Mouse (Mus musculus): ENCODE measurements around the gene Igsf23.
A peak's percentile ranks its signal among the peaks of the same experiment; 100 is the strongest.
"Not testable (repeated sequence)": the region's sequence is repeated elsewhere in the genome, so short reads cannot be mapped to it uniquely, and the experiment has no call there.

Igsf23 gene

DNA sequence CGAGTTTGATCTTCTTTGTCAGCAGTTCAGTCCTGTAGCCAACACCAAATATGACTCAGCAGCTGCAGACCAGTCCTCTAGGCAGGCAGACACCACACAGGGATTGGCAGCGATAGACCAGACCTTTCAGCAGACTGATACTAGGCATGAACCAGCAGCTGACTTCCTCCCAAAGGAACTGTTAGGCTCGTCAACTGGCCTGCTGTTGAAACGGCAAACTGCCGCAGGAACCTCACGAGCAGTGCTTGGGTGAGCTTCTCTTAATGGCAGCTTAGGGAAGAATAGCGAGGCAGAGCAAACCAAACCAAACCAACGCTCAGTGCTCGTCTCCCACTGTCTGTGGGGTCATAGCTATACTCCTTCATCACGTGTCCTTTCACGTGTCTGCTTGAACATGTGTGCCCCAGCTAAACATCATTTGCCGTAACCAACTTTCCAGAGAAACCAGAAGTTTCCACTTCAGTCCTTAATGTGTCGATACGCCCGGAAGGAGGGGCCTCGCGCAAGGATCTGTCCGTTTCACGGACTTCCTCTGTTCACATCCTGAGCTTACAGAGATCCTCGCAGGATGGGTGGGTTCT lies 15.3 kb downstream of the Igsf23 start:
- no peak for DNase-seq

DNA sequence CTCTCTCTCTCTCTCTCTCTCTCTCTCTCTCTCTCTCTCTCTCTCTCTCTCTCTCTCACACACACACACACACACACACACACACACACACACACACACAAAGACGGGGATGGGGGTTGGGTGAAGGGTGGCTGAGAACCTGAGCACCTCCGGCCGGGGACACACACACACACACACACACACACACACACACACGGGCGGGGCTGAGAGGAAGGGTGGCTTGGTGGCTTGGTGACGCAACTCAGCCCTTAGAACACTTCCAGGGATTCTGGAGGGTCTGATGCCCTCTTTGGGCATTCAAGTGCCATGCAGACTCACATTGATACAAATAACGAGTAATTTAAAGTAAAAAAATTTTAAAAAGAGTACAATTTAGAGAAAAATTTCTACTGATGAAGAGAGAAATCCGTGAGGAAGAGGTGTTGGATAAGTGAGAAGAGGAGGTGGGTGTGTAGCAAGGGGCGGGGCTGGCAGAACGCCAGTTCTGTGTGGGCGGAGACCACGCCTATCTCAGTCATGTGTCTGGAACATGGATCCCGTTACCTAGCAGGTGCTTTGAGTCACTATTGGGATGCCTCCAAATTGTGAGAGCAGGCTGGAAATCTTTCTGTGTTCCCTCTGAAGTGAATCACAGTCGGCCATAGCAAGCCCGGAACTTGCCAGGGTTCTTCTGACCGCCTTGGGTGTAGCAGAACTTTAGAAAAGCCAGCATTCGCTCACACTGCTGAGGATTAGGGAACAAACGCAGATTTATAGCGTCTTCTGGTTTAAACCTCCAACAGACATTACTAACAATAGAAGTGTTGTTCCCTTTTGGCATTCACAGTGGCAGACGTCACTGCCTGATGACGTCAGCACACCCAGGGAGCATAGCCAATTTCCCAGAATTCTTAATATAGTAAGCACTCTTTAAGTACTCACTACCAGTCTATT lies 17.4 kb downstream of the Igsf23 start:
- DNase-seq = peak; percentile 61 to 64

DNA sequence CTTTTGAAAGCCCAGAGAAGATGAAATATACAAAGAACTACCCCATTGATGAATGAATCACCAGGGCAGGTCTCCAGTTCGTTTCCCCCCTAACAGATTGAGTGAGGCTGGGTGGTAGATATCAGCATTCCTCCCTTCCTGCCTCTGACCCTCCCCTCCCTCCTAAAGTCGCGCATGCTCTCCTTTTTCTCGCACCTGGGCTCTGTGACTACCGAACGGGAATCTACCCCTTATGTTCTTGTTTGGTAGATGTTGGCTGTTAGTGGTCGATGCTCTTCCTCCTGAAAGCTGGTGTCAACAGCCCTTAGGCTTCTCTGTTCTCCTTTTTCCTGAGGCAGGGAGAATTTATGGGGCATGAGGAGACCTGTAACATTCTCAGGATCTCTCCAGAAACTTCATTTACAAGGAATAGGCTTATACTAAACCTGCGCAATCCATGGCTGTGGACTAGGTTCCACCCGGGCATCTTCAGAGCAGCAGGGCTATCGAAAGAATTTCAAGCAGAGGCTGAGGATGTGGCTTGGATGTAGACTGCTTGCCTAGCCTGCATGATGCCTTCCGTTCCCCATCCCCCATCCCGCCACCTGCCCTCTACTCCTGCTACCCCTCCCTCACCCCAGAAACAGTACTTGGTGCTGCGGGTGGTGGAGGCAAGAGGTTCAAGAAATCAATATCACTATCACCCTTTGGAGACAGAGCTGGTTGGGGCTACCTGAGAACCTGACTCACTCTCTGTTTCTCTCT lies 18.3 kb downstream of the Igsf23 start:
- peak in 1 of 2 experiments; percentile 23 for DNase-seq

DNA sequence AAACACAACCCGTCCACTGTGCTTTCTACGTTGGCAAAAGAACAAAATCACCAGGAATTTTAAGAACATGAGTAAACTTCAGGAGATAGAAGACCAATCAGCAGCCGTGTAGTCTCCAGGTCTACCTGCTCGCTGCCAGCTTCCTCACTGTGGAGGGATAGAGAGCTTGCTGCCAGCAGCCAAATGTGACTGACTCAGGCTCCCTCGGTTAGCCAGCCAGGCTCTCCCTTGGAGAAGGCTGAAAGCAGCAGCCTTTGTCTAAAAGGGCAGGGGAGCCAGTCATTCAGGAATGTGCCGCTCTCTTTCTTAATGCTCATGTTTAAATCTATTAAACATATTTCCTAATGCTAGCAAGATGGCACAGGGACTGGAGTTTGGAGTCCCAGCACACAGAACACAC lies 20.1 kb downstream of the Igsf23 start:
- not testable (repeated sequence) for DNase-seq

DNA sequence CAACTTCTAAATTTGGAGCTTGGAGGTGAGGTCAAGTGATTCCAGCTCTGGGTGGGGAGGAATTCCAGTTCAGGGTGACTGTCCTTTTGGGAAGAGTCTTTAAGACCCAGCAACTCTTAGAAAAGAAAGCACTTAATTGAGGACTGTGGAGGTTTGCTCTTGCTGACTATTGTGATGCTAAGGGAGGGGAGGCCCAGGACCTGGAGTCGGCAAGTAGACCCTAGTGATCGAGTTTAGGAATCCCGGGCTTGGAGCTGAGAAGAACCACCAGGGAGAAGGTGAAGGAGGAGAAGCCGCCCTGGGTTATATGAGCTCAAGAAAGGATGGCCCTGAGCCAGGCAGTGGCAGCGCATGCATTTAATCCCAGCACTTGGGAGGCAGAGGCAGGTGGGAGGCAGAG lies 22.1 kb downstream of the Igsf23 start:
- DNase-seq = no peak

DNA sequence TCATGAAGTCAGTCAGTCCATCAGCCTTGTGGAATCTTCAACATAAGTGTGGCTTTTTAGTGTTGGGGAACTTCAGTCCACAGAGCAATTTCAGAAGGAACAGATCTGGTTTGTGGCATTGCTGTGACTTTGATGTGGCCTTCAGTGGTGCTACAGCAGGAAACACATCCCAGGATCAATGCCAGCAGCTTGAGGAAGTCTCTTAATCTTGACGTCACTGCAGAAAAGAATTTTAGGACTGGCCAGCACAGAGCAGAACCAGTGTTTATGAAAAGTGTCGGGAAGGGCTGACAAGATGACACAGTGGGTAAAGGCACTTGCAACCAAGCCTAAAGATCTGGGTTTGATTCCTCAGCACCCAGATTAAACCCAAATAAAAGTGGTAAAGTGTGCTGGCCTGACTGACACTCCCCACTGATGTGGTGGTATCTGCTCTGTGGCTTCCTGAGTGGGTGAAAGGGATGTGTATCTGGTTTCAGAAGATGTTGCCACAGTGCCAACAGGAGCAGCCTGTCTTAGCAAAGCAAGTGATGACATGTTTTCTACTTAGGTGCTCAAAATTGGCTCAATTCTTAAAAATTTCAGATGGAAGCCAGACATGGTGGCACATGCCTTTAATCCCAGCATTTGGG lies 23.6 kb downstream of the Igsf23 start:
- no peak for DNase-seq

DNA sequence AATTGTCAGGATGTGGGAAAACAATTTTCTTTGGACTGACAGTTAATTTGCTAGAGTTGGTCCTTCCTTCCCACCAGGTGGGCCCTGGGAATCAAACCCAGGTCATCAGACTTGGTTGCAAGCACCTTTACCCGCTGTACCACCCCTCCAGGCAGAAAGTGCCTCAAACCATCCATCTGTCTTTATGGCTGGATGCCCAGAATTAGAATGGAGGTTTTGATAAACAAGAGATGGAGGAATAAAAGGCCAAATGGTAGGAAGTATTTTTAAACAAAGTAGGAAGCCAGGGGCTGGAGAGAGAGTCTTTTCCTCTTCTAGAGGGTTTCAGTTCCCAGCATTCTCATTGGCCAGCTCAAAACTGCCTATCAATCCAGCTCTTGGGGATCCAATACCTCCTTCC lies 25.2 kb downstream of the Igsf23 start:
- peak in 1 of 2 experiments; percentile 11 for DNase-seq

DNA sequence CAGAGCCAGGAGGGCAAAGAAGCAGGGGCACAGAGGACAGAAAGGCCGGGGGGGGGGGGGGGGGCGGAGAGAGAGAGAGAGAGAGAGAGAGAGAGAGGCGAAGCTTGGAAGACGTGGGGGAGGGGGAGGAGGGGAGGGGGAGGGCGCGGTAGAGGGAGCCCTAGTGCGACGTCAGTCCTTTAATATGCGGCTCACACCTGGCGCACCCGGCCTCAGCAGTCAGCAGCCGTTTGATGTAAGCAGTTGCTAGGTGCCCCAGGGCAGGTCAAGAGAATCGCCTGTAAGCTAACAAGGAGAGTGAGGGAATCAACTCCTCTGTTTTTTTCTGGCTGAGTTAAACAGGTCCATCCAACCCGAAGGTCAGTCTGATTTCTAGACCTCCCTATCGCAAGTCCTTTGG lies 26.8 kb downstream of the Igsf23 start:
- DNase-seq = no peak

DNA sequence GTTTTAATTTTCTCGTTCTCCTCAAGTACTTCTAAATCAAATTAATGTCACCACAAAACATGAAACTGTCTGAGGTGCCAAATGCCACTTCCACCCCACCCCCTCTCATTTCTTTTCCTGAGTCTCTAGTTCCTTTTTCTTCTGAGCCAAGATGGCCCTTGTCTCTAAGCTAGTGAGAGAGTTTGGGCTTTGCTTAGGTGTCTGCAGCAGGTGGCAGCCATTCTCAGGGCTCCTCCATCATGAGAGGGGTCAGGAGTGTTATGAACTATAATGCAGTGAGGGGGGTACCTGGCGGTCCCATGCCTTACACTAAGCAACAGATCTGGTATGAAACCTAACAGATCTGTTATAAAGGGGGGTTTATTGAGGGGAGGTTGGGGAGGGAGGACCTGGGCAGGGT lies 27.2 kb downstream of the Igsf23 start:
- no peak for DNase-seq

DNA sequence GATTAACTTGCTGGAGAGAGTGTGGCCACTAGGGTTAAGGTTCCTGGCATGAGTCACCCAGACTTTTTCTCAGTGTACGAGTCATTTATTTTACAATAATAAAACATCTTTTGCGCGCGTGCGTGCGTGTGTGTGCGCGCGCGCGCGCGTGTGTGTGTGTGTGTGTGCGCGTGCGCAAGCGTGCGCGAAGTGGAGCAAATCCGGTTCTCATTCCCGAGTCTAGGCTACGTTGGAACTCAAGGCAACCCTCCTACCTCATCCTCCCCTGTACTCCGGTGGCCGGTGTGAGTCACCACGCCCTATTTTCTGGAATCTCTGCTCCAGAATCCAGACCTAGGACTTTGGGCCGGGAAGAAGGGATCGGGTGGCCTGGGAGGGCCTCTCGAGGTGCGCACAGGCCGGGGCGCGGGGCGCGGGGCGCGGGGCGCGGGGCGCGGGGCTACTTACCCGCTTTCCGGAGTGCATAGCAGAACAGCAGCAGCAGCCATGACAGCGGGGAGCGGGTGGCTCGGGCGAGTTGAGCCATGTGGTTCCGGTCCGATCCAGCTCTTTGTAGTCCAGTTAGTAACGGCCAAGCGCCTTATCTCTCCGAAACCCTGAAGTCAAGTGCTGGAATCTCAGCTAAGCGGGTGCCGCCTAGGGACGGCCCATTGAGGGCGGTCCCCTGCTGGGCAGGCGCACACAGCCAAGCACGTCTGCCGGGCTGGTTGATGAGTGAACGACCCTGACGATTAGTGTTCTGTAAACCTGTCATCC lies 29.9 kb downstream of the Igsf23 start, which contains the start of gene Pvr:
Gene Pvr, minus strand, starts transcription at position 655 of the 756 bp plus-strand sequence.
- DNase-seq = peak; percentile 63 to 66

DNA sequence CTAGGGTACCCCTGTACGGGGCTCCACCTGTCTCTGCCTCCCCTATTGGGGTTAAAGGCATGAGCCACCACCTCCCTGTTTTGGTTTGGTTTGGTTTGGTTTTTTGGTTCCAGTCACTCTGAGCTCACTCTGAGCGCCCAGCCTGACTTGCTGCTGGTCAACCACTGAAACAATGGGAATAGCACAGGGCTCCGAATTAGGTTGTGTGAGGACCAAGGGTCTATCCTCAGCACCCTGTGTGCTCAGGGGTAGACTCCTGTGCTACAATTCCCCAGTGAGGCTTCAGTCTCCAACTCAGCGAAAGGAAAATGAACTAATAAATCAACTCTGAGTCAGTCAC lies 30.4 kb downstream of the Igsf23 start:
- no peak for DNase-seq

DNA sequence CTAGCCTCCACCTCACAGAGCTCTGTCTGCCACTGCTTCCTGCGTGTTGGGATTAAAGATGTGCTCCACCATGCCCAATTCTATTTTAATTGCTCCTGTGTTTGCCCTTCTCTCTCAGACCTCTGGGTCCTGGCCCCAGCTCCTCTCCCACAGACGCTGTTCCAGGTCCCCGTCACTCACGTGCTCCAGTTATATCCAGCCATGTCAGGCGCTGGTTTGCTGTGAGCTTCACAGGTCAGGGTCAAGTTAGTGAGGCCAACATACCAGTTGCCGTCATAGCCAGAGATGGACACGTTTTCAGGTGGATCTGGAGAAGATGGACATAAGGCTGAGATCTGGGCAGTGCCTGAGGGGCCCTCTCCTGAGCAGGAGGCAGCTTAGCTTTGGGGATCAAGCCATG lies 36.0 kb downstream of the Igsf23 start:
- no peak for DNase-seq

DNA sequence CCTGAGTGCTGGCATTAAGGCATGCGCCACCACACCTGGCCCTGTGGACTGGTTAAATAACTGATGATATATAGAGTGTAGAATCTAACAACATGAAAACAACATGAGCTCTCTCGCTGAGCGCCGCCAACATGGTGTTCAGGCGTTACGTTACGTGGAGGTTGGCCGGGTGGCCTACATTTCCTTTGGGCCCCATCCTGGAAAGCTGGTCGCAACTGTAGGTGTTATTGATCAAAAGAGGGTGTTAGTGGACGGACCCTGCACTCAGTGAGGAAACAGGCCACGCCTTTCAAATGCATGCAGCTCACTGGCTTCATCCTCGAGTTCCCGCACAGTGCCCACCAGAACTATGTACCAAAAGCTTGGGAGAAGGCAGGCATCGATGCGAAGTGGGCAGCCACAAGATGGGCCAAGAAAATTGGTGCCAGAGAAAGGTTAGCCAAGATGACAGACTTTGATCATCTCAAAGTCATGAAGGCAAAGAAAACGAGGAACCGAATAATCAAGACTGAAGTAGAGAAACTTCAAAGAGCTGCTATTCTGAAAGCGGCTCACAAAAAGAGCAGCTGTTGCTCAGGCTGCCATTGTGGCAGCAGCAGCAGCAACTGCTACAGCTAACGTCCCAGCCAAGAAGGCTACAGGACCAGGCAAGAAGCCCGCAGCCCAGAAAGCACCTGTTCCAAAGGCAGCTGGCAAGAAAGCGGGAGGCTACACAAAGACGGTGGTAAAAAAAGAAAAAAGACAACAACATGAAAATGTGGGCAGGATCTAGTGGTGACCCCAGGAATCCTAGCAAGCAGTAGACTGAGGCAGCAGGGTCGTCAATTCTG lies 38.6 kb downstream of the Igsf23 start:
- no peak for DNase-seq

DNA sequence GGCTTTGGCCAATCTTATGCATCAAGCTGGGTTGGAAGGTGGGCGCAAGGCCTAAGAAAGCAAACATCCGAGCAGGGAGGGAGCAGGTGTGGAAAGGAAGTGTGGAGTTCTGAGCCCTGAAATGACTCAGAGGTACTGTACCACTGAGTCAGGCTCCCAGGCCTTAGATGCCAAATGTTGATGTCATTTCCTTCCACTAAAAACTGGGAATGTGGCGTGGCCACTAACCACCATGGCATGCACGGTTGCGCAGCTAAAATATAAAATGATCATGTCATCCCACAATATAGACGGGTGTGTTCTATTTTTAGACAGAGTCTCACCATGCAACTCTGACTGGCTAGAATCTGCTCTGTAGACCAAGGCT lies 39.3 kb downstream of the Igsf23 start:
- DNase-seq = no peak

DNA sequence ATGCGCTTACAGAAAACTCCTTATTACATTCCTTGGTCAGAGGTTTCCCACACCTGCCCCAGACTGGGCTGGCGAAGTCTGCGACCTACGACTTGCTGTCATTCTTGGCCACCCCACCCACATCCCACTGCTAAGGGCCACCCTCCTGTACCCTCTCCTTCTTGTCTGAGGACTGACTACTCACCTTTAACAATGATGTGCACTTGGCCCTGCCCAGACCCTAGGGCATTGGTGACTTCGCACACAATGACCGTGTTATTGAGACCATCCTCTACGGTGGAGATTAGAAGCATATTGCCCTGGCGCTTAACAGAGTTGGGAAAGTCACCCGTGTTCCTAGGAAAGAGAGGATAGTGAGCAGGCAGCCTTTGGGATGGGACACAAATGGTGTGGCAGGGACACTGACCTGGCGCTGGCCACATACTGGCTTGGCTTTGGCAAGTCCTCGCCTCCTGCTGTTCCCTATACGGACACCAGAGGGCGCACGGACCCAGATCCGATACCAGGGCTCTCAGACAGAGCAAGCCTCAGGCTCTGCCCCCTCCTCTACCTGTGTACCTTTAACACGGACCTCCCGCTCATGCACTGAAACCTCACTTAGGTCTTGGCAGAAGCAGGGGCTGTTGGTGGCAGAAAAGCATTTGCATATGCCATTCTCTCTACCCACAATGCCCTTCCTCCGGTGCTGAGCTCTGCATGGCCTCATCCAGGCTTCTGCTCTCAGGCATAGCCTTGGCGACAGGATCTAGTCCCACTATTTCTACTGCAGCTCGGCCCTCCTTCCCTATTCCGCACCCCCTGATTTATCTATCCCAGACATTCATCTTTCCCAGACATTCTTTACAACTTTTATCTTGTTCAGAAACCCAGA lies 39.9 kb downstream of the Igsf23 start:
- peak; percentile 78 to 85 for DNase-seq

DNA sequence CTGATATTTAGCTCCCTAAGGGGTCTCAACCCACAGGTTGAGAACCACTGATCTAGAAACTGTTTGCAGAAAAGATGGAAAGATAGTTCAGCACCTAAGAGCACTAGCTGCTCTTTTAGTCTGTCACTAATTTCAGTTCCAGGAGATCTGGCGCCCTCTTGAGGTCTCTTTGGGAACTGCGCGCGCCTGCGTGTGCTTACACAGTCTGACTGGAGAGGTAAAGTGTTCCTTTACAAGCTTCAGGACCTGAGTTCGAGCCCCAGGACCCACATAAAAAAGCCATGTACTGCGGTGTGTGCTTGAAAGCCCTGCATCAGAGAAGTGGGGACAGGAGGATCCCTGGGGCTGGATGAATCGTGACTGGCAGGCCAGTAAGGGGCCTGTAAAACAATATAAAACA lies 60.7 kb downstream of the Igsf23 start:
- DNase-seq = peak in 1 of 2 experiments; percentile 8

DNA sequence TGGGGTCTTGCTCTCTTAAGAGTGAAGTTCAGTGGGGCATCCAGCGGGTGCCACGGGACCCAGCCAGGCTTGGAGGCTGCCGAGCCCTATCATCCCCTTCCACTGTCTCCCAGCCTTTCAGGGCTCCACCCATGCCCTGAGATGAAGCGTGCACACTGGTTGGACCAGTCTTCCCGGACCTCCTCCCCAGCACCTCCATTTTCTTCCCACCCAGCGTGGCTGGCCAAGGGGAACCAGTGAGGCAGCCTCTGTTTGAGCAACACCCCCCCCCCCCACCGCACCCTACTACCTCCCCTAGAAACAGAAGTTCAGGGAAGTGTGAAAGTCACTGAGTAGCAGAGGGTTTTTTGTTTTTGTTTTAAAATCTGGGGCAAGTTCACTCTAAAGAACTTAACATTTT lies 62.7 kb downstream of the Igsf23 start, which contains the start of gene Ceacam19:
Gene Ceacam19, minus strand, starts transcription at position 117 of the 400 bp plus-strand sequence.
- no peak for DNase-seq

All from cerebellum, postnatal 36 days (tissue).